Mouse (Mus musculus): ENCODE data around the gene Nfkbie. TPM values are rescaled to one million over a fixed set of nuclear protein-coding genes. Genes with fewer than 3 reads are reported as not detected.
A peak's percentile ranks its signal among the peaks of the same experiment; 100 is the strongest.

Gene Nfkbie
- polyA plus RNA-seq, 1 experiment from 2014 or later, result 6.8 TPM

GRCm38 (mm10) chr17:45520136-45520535 lies 35.4 kb upstream of the Nfkbie start:
- Histone ChIP-seq H3K9ac (replicated peaks) (no peak overlapping the region), H3K27me3 (peaks cover 20% of the 10 kb centered on the region), H3K4me1 (peaks cover 19% of the 10 kb centered on the region; the same call in 1 of the 2 replicates), H3K4me3 (no peak overlapping the region), H3K36me3 (peaks cover 30% of the 10 kb centered on the region), H3K4me2 (replicated peaks) (no peak overlapping the region), H3K27ac (replicated peaks) (no peak overlapping the region), H3K9me3 (no peaks in the 10 kb centered on the region)
- WGBS, result 83% methylated on average over 11 of the region's 11 CpGs
- no peak for ATAC-seq (ENCODE audit: low FRiP score, low read depth)

GRCm38 (mm10) chr17:45523263-45523662 lies 32.2 kb upstream of the Nfkbie start, which contains the start of gene Tcte1:
Gene Tcte1 (plus strand): TSS chr17:45523434.
- Histone ChIP-seq H3K9ac (replicated peaks) (peak within 1 kb of the TSS; percentile 66), H3K36me3 (peaks cover 19% of the 10 kb centered on the region), H3K27me3 (peaks cover 36% of the 10 kb centered on the region), H3K4me1 (peaks cover 17% of the 10 kb centered on the region; the same call in 1 of the 2 replicates), H3K4me3 (peak within 1 kb of the TSS; percentile 45), H3K9me3 (no peaks in the 10 kb centered on the region), H3K27ac (replicated peaks) (no peak within 1 kb of the TSS), H3K4me2 (replicated peaks) (peak within 1 kb of the TSS; percentile 79)
- WGBS, result under 1% methylated on average over 21 of the region's 21 CpGs
- ATAC-seq (ENCODE audit: low FRiP score, low read depth), result peak; percentile 85

GRCm38 (mm10) chr17:45524961-45525360 lies 30.5 kb upstream of the Nfkbie start:
- H3K27ac ChIP-seq (replicated peaks), result no peak overlapping the region
- H3K4me3 ChIP-seq, result no peak overlapping the region
- no peak overlapping the region for H3K4me2 ChIP-seq (replicated peaks)
- peaks cover 47% of the 10 kb centered on the region for H3K27me3 ChIP-seq
- WGBS, result 79% methylated on average over 4 of the region's 4 CpGs
- H3K36me3 ChIP-seq, result peaks cover 6% of the 10 kb centered on the region
- ATAC-seq (ENCODE audit: low FRiP score, low read depth), result no peak
- H3K9me3 ChIP-seq, result no peaks in the 10 kb centered on the region
- no peak overlapping the region for H3K9ac ChIP-seq (replicated peaks)
- H3K4me1 ChIP-seq, result peaks cover 12% of the 10 kb centered on the region; the same call in 1 of the 2 replicates

DNA sequence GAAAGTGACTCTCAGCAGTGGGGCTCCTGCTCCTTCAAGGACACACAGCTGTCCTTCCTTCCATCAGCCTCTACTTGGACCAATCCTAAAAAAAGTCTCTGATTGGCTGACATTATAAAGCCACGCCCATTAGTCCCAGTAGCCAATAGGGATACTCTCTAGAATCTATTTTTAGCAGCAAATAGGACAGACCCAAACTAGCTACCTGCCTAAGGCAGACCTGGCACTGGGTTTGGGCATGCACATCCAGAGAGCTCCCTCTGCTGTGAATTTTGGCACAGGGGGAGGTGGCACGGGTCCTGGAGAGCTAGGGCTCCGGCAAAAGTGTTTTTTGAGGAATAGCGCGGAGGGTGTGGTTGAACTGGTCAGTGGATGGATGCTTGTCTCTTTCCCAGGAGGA lies 28.9 kb upstream of the Nfkbie start:
- Histone ChIP-seq H3K36me3 (no peaks in the 10 kb centered on the region), H3K9me3 (no peaks in the 10 kb centered on the region), H3K4me3 (no peak overlapping the region), H3K27ac (replicated peaks) (no peak overlapping the region), H3K27me3 (peaks cover 54% of the 10 kb centered on the region), H3K4me2 (replicated peaks) (no peak overlapping the region), H3K9ac (replicated peaks) (no peak overlapping the region), H3K4me1 (peaks cover 12% of the 10 kb centered on the region; the same call in 1 of the 2 replicates)
- WGBS, result 30% methylated on average over 5 of the region's 5 CpGs
- ATAC-seq (ENCODE audit: low FRiP score, low read depth), result no peak

DNA sequence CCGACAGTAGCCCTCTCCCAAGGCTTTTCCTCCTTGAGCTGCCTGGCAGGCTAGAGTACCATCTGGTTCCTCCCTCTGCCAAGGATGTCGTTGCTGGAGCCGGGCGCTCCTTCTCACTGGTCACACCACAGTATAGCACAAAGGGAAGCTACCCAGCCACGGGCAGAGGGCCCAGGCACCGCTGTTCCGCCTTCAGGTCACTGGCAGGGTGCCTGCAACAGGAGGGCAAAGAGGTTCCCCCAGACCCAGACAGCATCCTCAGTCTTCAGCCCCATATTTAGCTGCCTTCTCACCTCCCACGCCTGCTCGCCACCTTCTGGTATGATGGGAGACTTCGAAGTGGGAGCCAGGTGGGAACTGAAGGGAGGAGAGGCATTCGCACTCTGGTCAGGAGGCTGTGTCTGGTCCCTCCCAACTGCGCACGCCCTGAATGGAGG lies 25.1 kb upstream of the Nfkbie start:
- ATAC-seq (ENCODE audit: low FRiP score, low read depth), result no peak
- peaks cover 61% of the 10 kb centered on the region for H3K27me3 ChIP-seq
- WGBS, result 50% methylated on average over 13 of the region's 13 CpGs

DNA sequence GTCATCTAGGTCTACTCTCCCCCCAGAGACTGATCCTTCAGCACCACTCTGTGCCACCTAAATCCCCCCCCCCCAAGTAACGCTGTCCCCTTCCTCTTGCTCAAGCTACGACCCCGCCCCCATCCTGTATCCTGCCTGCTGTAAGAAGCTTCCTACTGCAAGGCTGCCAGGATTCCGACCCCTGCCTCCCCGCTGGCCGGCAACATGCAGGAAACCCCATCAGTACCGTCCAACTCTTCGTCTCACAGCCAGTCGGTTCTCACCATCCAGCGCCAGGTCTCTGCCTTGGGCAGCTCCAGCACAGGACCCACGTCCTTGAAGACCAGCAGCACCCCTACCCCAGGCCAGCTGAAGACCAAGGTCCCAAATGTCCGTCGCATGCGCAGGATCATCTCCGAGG lies 22.6 kb upstream of the Nfkbie start:
- Histone ChIP-seq H3K4me3 (no peak overlapping the region), H3K4me1 (no peaks in the 10 kb centered on the region), H3K27ac (replicated peaks) (no peak overlapping the region), H3K36me3 (no peaks in the 10 kb centered on the region), H3K9me3 (no peaks in the 10 kb centered on the region), H3K9ac (replicated peaks) (no peak overlapping the region), H3K4me2 (replicated peaks) (no peak overlapping the region), H3K27me3 (peaks cover 72% of the 10 kb centered on the region)
- no peak for ATAC-seq (ENCODE audit: low FRiP score, low read depth)
- 57% methylated on average over 15 of the region's 15 CpGs for WGBS

More for the DNA sequence above, 25.1 kb upstream of the Nfkbie start:
- Histone ChIP-seq H3K9me3 (no peaks in the 10 kb centered on the region), H3K4me1 (no peaks in the 10 kb centered on the region), H3K36me3 (no peaks in the 10 kb centered on the region), H3K4me3 (no peak overlapping the region), H3K9ac (replicated peaks) (no peak overlapping the region), H3K27ac (replicated peaks) (no peak overlapping the region), H3K4me2 (replicated peaks) (no peak overlapping the region)

GRCm38 (mm10) chr17:45536264-45536663 lies 19.2 kb upstream of the Nfkbie start:
- no peak for ATAC-seq (ENCODE audit: low FRiP score, low read depth)
- Histone ChIP-seq H3K27me3 (peaks cover 79% of the 10 kb centered on the region), H3K4me3 (no peak overlapping the region), H3K9ac (replicated peaks) (no peak overlapping the region), H3K9me3 (no peaks in the 10 kb centered on the region), H3K4me1 (no peaks in the 10 kb centered on the region), H3K4me2 (replicated peaks) (no peak overlapping the region), H3K27ac (replicated peaks) (no peak overlapping the region), H3K36me3 (no peaks in the 10 kb centered on the region)
- 18% methylated on average over 5 of the region's 5 CpGs for WGBS

DNA sequence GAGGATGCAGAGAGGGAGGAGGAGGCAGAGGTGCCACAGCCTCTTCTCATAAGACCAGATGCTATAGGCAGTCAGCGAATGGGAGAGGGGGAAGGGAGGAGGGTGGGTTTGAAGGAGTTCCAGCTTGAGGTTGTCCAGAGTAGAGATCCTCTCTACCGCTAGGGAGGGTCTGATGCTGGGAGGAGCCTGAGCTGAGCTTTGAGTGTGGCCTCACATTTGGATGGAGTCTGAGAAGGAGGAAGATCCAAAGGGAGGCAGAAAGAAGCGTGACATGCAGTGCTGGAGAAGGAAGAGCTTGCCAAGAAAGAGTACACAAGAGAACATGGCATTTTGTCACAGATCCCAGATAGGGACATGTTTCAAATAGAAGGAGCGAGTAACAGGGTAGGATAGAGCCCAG lies 17.1 kb upstream of the Nfkbie start:
- Histone ChIP-seq H3K9me3 (no peaks in the 10 kb centered on the region), H3K4me3 (no peak overlapping the region), H3K4me1 (no peaks in the 10 kb centered on the region), H3K27me3 (peaks cover 87% of the 10 kb centered on the region), H3K36me3 (no peaks in the 10 kb centered on the region), H3K9ac (replicated peaks) (no peak overlapping the region), H3K27ac (replicated peaks) (no peak overlapping the region), H3K4me2 (replicated peaks) (no peak overlapping the region)
- 66% methylated on average over 4 of the region's 4 CpGs for WGBS
- ATAC-seq (ENCODE audit: low FRiP score, low read depth), result no peak

DNA sequence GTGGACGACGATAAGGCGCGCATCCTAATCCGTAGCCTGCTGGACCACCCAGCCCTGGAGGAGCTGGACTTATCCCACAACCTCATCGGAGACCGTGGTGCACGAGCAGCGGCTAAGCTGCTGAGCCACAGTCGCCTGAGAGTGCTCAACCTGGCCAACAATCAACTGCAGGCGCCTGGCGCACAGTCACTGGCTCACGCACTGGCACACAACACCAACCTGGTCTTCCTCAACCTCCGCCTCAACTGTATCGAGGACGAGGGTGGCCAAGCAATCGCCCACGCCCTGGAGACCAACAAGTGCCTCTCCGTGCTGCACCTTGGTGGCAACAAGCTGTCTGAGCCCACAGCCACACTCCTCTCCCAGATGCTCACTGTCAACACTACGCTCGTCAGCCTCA lies 15.8 kb upstream of the Nfkbie start:
- H3K9ac ChIP-seq (replicated peaks), result no peak overlapping the region
- whole genome bisulfite sequencing, result 81% methylated on average over 21 of the region's 21 CpGs
- no peak for ATAC-seq (ENCODE audit: low FRiP score, low read depth)
- H3K9me3 ChIP-seq, result no peaks in the 10 kb centered on the region
- H3K27me3 ChIP-seq, result peaks cover 90% of the 10 kb centered on the region
- peaks cover 4% of the 10 kb centered on the region for H3K36me3 ChIP-seq
- H3K4me1 ChIP-seq, result peaks cover 11% of the 10 kb centered on the region
- no peak overlapping the region for H3K4me2 ChIP-seq (replicated peaks)
- no peak overlapping the region for H3K4me3 ChIP-seq
- H3K27ac ChIP-seq (replicated peaks), result no peak overlapping the region

- Histone ChIP-seq H3K4me1 (peaks cover 30% of the 10 kb centered on the region), H3K27me3 (peaks cover 90% of the 10 kb centered on the region), H3K4me3 (no peak overlapping the region), H3K9ac (replicated peaks) (no peak overlapping the region), H3K9me3 (no peaks in the 10 kb centered on the region), H3K4me2 (replicated peaks) (no peak overlapping the region), H3K27ac (replicated peaks) (no peak overlapping the region), H3K36me3 (peaks cover 18% of the 10 kb centered on the region)
- ATAC-seq (ENCODE audit: low FRiP score, low read depth), result no peak
- WGBS, result 39% methylated on average over 6 of the region's 6 CpGs
Measured at GRCm38 (mm10) chr17:45542129-45542528, 13.4 kb upstream of the Nfkbie start.

DNA sequence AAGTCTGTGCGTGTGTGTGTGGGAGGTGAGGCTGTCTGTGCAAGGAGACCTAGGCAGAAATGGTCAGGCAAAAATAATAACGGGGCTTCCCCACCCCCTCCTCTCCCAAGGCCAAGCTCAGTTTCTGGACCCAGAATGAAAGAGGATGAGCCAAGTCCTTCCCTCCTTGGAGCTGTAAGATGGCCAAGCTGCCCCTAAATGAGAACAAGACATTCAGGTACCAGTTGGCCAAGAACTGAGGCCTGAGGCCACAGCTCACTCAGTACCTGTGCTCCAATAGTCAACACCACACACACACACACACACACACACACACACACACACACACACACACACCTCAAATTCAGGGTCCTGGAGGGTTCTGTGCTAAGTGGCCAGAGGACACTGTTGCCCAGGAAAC lies 12.8 kb upstream of the Nfkbie start:
- no peak for ATAC-seq (ENCODE audit: low FRiP score, low read depth)
- WGBS, result 75% methylated on average over 2 of the region's 2 CpGs
- Histone ChIP-seq H3K4me1 (peaks cover 32% of the 10 kb centered on the region), H3K27ac (replicated peaks) (no peak overlapping the region), H3K36me3 (peaks cover 18% of the 10 kb centered on the region), H3K4me3 (no peak overlapping the region), H3K27me3 (peaks cover 90% of the 10 kb centered on the region), H3K9me3 (no peaks in the 10 kb centered on the region), H3K9ac (replicated peaks) (no peak overlapping the region), H3K4me2 (replicated peaks) (no peak overlapping the region)

DNA sequence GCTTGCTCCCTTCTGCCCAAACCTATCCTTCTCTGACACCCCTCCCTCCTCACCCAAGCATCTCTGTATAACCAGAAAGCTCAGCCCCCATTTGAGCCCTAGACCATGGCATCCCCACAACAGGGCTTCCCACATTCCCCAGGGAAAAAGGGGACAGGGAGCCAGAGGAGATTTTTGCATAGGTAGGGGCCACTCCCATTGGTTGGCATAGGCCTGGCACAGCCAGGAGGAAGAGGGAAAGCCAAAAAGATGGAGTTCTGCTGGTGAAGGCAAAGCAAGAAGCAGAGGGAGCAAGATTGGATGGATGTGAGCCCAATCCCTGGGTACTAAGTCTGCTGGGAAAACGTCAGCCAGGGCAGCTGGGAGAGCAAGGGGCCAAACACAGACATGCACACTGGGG lies 12.4 kb upstream of the Nfkbie start:
- no peak overlapping the region for H3K4me2 ChIP-seq (replicated peaks)

More for the DNA sequence above, 12.4 kb upstream of the Nfkbie start:
- Histone ChIP-seq H3K9me3 (no peaks in the 10 kb centered on the region), H3K4me1 (peaks cover 36% of the 10 kb centered on the region), H3K27ac (replicated peaks) (no peak overlapping the region), H3K27me3 (peaks cover 90% of the 10 kb centered on the region), H3K4me3 (no peak overlapping the region), H3K9ac (replicated peaks) (no peak overlapping the region), H3K36me3 (peaks cover 18% of the 10 kb centered on the region)
- WGBS, result 20% methylated on average over 1 of the region's 1 CpGs
- no peak for ATAC-seq (ENCODE audit: low FRiP score, low read depth)
